Mouse (Mus musculus): ENCODE measurements around the gene Atp6v0e2. TPM values are rescaled to one million over a fixed set of nuclear protein-coding genes. Genes with fewer than 3 reads are reported as not detected.

The Atp6v0e2 gene
- total RNA-seq, 2 experiments from 2014 or later = 19.3 to 22.2 TPM

GRCm38 (mm10) chr6:48569065-48569807, 31.8 kb downstream of the Atp6v0e2 start:
- DNase-seq (ENCODE audit: low spot score) = no peak

GRCm38 (mm10) chr6:48572014-48572413, 34.6 kb downstream of the Atp6v0e2 start:
- intact Hi-C loops (cut with DNase I) = no loop called here
- DNase-seq (ENCODE audit: low spot score) = no peak

More at GRCm38 (mm10) chr6:48569065-48569807, 31.8 kb downstream of the Atp6v0e2 start:
- intact Hi-C loops (cut with DNase I) = no loop called here

- intact Hi-C loops (cut with DNase I) = no loop called here
- peak; percentile 61 for DNase-seq (ENCODE audit: low spot score)
Measured at GRCm38 (mm10) chr6:48572572-48573061, 35.2 kb downstream of the Atp6v0e2 start, which contains the start of gene Rarres2. Rarres2 (minus strand) TSS chr6:48572789.

- intact Hi-C loops (cut with DNase I) = no loop called here
- DNase-seq (ENCODE audit: low spot score) = no peak
Measured at GRCm38 (mm10) chr6:48573280-48573679, 35.9 kb downstream of the Atp6v0e2 start.

- no peak for DNase-seq (ENCODE audit: low spot score)
- intact Hi-C loops (cut with DNase I) = no loop called here
Measured at GRCm38 (mm10) chr6:48573981-48574380, 36.6 kb downstream of the Atp6v0e2 start.

- DNase-seq (ENCODE audit: low spot score) = no peak
- intact Hi-C loops (cut with DNase I) = loop anchor here (2.0 kb wide), 1 partner anchor 30 kb away; no protein-coding TSS in a partner anchor
Measured at GRCm38 (mm10) chr6:48578736-48579135, 41.3 kb downstream of the Atp6v0e2 start.

GRCm38 (mm10) chr6:48579215-48579648, 41.8 kb downstream of the Atp6v0e2 start:
- DNase-seq (ENCODE audit: low spot score) = no peak
- intact Hi-C loops (cut with DNase I) = loop anchor here (2.0 kb wide), 1 partner anchor 30 kb away; no protein-coding TSS in a partner anchor

GRCm38 (mm10) chr6:48581257-48581656, 43.8 kb downstream of the Atp6v0e2 start:
- intact Hi-C loops (cut with DNase I) = loop anchor here (5.0 kb wide), 1 partner anchor 191 kb away; the partner anchor contains the start of gene Gimap3
- DNase-seq (ENCODE audit: low spot score) = no peak

- no peak for DNase-seq (ENCODE audit: low spot score)
- intact Hi-C loops (cut with DNase I) = loop anchor here (1.0 to 5.0 kb wide), 2 partner anchors 60 to 190 kb away; partner anchors contain the start of gene Gimap3
Measured at GRCm38 (mm10) chr6:48582037-48582436, 44.6 kb downstream of the Atp6v0e2 start.

GRCm38 (mm10) chr6:48589194-48589750, 51.9 kb downstream of the Atp6v0e2 start, which contains the start of gene Gm45021:
Gm45021 (plus strand) TSS chr6:48589610.
- no peak for DNase-seq (ENCODE audit: low spot score)
- intact Hi-C loops (cut with DNase I) = no loop called here

Other genes starting within 250 kb of the Atp6v0e2 start
- gene Krba1, start 142.0 kb upstream of the Atp6v0e2 start, total RNA-seq (2021) = 10 to 100 TPM; 19.2 to 20.2 TPM
- gene Zfp467, start 91.8 kb upstream of the Atp6v0e2 start, total RNA-seq (2021) = 10 to 100 TPM; 11.7 to 12.4 TPM
- gene Sspo, start 89.4 kb upstream of the Atp6v0e2 start, total RNA-seq (2021) = under 1 TPM; 0.14 to 0.55 TPM
- 10 to 100 TPM; 15.5 to 16.5 TPM for gene Lrrc61, start 17.2 kb downstream of the Atp6v0e2 start, total RNA-seq (2021)
- 10 to 100 TPM; 73.6 to 91.2 TPM for gene Rarres2, start 35.2 kb downstream of the Atp6v0e2 start, total RNA-seq (2021)
- not detected for gene Gm45021, start 52.0 kb downstream of the Atp6v0e2 start, total RNA-seq (2021)
- 10 to 100 TPM; 31.0 to 31.8 TPM for gene Repin1, start 56.3 kb downstream of the Atp6v0e2 start, total RNA-seq (2021)
- gene Gm44965, start 56.3 kb downstream of the Atp6v0e2 start, total RNA-seq (2021) = 1 to 10 TPM; 1.0 to 2.2 TPM
- gene Zfp775, start 64.4 kb downstream of the Atp6v0e2 start, total RNA-seq (2021) = 10 to 100 TPM; 10.9 to 11.2 TPM
- under 1 TPM; 0.14 to 0.23 TPM for gene AI854703, start 89.1 kb downstream of the Atp6v0e2 start, total RNA-seq (2021)
- gene Gimap8, start 109.6 kb downstream of the Atp6v0e2 start, total RNA-seq (2021) = 1 to 10 TPM; 7.8 to 8.0 TPM
- gene Gimap9, start 138.5 kb downstream of the Atp6v0e2 start, total RNA-seq (2021) = 1 to 10 TPM; 3.1 to 4.9 TPM
- 10 to 100 TPM; 29.0 to 30.8 TPM for gene Gimap4, start 146.9 kb downstream of the Atp6v0e2 start, total RNA-seq (2021)
- gene Gimap6, start 170.6 kb downstream of the Atp6v0e2 start, total RNA-seq (2021) = 10 to 100 TPM; 38.5 to 41.6 TPM
- 1 to 10 TPM; 1.8 to 5.3 TPM for gene Gm28053, start 181.0 kb downstream of the Atp6v0e2 start, total RNA-seq (2021)
- gene Gimap7, start 181.0 kb downstream of the Atp6v0e2 start, total RNA-seq (2021) = under 1 TPM in 1 of 2 experiments, not detected in 1; 0.39 TPM
- gene Gimap1, start 201.4 kb downstream of the Atp6v0e2 start, total RNA-seq (2021) = 1 to 10 TPM; 8.5 to 9.8 TPM
- 1 to 10 TPM; 6.1 to 6.8 TPM for gene Gimap5, start 208.6 kb downstream of the Atp6v0e2 start, total RNA-seq (2021)
- gene Gimap3, start 233.2 kb downstream of the Atp6v0e2 start, total RNA-seq (2021) = under 1 TPM; 0.50 to 0.88 TPM

All from heart, postnatal 25 days (tissue).